Mouse (Mus musculus): ENCODE data around the gene Mum1. TPM values are rescaled to one million over a fixed set of nuclear protein-coding genes. Genes with fewer than 3 reads are reported as not detected.

The Mum1 gene
- polyA plus RNA-seq, 1 experiment from 2014 or later: 79.4 TPM

DNA sequence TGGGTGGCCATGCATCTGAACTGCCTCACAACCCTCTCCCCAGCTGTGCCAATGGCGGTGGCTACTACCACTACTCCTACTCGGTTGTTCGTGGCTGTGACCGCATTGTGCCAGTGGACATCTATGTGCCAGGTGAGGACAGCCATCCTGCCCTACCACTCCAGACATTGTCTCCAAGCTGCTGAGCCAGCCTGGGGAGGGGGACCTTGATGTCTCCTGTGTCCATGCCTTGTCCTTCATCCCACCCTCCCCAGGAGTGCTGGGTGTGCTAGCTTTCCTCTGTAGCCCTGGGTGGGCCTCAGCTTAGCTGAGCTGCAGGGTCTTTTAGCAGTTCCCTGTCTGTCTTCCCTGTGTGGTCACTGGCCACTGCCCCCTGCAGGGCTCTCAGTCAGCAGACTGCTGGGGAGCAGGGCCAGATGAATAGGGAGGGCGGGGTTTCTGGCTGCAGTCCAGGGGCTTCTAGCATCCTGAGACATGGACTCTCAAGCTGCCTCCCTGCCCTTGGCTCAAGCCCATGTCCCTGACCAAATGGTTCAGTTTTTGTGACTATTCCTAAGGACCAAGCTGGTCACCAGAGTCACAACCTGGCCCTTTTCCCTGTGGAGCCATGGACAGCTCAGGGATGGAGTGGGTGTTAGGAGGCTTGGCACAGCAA is 29.8 kb downstream of the Mum1 start:
- WGBS: 84% methylated on average over 5 of the region's 5 CpGs
- H3K4me2 ChIP-seq (ENCODE audit: low read depth, low read length, severe bottlenecking): no peak overlapping the region
- H3K9ac ChIP-seq (ENCODE audit: low read length): no peak overlapping the region
- H3K27ac ChIP-seq (ENCODE audit: low read depth, low read length): no peak overlapping the region
- H3K27me3 ChIP-seq (ENCODE audit: control insufficient read depth, insufficient read depth, low read length): no peaks in the 10 kb centered on the region
- H3K4me3 ChIP-seq (ENCODE audit: low read depth, low read length): no peak overlapping the region
- H3K4me1 ChIP-seq (replicated peaks; ENCODE audit: control insufficient read depth, insufficient read depth, low read length): peaks cover 15% of the 10 kb centered on the region
- DNase-seq (ENCODE audit: low spot score) (no peak), ATAC-seq (replicated peaks; ENCODE audit: low FRiP score) (no peak)
- H3K36me3 ChIP-seq (ENCODE audit: control insufficient read depth, insufficient read depth, low read length): peaks cover 4% of the 10 kb centered on the region; the same call in 1 of the 2 replicates
- H3K9me3 ChIP-seq (ENCODE audit: control insufficient read depth, low read length): no peaks in the 10 kb centered on the region

DNA sequence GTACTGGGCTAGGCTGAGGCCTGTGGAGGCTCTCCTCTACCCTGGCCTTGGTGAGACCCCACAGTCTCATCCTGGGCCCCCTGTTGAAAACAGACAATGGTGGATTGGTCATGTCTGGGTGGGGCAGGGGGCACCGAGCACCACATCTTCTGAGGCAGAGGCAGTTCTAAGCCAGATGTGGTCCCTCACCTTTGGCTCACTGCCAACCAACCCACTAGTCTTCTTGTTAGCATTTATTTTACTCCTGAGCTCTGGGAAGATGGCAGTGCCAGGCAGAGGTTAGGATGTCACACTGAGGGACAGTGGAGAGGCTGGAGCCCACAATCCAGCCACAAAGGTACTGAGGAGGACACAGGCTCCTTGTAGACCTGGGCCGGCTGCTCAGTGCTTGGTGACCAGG is 31.7 kb downstream of the Mum1 start:
- H3K27me3 ChIP-seq (ENCODE audit: control insufficient read depth, insufficient read depth, low read length): no peaks in the 10 kb centered on the region
- H3K4me1 ChIP-seq (replicated peaks; ENCODE audit: control insufficient read depth, insufficient read depth, low read length): peaks cover 25% of the 10 kb centered on the region
- 84% methylated on average over 2 of the region's 2 CpGs for WGBS
- no peaks in the 10 kb centered on the region for H3K9me3 ChIP-seq (ENCODE audit: control insufficient read depth, low read length)
- no peak overlapping the region for H3K4me2 ChIP-seq (ENCODE audit: low read depth, low read length, severe bottlenecking)
- H3K27ac ChIP-seq (ENCODE audit: low read depth, low read length): no peak overlapping the region
- no peak overlapping the region for H3K4me3 ChIP-seq (ENCODE audit: low read depth, low read length)
- DNase-seq (ENCODE audit: low spot score) (no peak), ATAC-seq (replicated peaks; ENCODE audit: low FRiP score) (no peak)
- H3K9ac ChIP-seq (ENCODE audit: low read length): no peak overlapping the region
- H3K36me3 ChIP-seq (ENCODE audit: control insufficient read depth, insufficient read depth, low read length): peaks cover 4% of the 10 kb centered on the region; the same call in 1 of the 2 replicates

- 91% methylated on average over 14 of the region's 14 CpGs for WGBS
- H3K9ac ChIP-seq (ENCODE audit: low read length): no peak overlapping the region
- H3K4me3 ChIP-seq (ENCODE audit: low read depth, low read length): no peak overlapping the region
- H3K27ac ChIP-seq (ENCODE audit: low read depth, low read length): no peak overlapping the region
- no peaks in the 10 kb centered on the region for H3K9me3 ChIP-seq (ENCODE audit: control insufficient read depth, low read length)
- ATAC-seq (replicated peaks; ENCODE audit: low FRiP score): no peak
- peaks cover 4% of the 10 kb centered on the region; the same call in 1 of the 2 replicates for H3K36me3 ChIP-seq (ENCODE audit: control insufficient read depth, insufficient read depth, low read length)
- H3K4me1 ChIP-seq (replicated peaks; ENCODE audit: control insufficient read depth, insufficient read depth, low read length): peaks cover 26% of the 10 kb centered on the region
- H3K4me2 ChIP-seq (ENCODE audit: low read depth, low read length, severe bottlenecking): no peak overlapping the region; the same call in 1 of the 2 replicates
- DNase-seq (ENCODE audit: low spot score): no peak
- H3K27me3 ChIP-seq (ENCODE audit: control insufficient read depth, insufficient read depth, low read length): no peaks in the 10 kb centered on the region
These were observed 32.7 kb downstream of the Mum1 start for GRCm38 (mm10) chr10:80258752-80259462.

- WGBS: 78% methylated on average over 6 of the region's 6 CpGs
These were observed 33.2 kb downstream of the Mum1 start for GRCm38 (mm10) chr10:80259463-80259805.

DNA sequence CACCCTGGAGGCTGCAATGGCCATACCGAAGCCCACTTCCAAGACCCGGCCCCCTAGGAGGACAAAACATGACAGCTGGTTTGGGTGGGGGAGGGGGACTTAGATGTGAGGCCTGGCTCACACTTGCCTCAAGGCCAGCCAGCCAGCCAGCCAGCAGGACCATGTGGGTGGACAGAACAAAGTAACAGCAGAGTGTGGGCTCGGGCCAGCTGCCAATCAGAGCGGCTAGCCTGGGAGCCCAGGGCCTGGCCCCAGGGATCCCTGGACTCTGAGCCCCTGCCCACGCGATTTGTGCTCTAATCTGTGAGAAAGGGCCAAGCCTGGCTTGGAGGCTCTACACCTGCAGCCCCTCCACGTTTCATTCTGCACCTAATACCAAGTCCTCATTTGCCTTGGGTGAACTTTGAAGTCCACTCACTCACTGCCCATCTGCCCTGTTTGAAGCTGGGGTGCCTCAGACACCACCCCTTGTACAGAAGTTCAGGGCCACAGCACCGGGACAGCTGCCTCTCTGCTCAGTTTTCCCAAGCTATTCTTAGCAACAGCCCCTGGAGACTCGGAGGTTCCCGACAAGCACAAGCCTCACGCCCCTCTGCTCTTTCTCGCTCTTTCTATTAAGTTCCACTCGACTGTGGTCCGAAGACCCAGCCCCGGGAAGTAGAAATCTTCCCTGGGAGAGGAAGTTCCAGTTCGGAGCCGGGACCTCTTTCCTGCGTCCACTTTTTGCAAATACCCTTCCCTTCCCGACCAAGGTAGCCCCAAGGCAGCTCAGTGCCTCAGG is 33.8 kb downstream of the Mum1 start:
- no peak for ATAC-seq (replicated peaks; ENCODE audit: low FRiP score)
- H3K36me3 ChIP-seq (ENCODE audit: control insufficient read depth, insufficient read depth, low read length): peaks cover 4% of the 10 kb centered on the region; the same call in 1 of the 2 replicates
- H3K27ac ChIP-seq (ENCODE audit: low read depth, low read length): peak overlapping the region; percentile 90
- DNase-seq (ENCODE audit: low spot score): peak; percentile 73
- peak overlapping the region; percentile 39 for H3K4me3 ChIP-seq (ENCODE audit: low read depth, low read length)
- H3K4me2 ChIP-seq (ENCODE audit: low read depth, low read length, severe bottlenecking): peak overlapping the region; percentile 85
- H3K9me3 ChIP-seq (ENCODE audit: control insufficient read depth, low read length): no peaks in the 10 kb centered on the region
- peaks cover 26% of the 10 kb centered on the region for H3K4me1 ChIP-seq (replicated peaks; ENCODE audit: control insufficient read depth, insufficient read depth, low read length)
- no peaks in the 10 kb centered on the region for H3K27me3 ChIP-seq (ENCODE audit: control insufficient read depth, insufficient read depth, low read length)
- H3K9ac ChIP-seq (ENCODE audit: low read length): peak overlapping the region; percentile 59
- 9% methylated on average over 19 of the region's 19 CpGs for WGBS

More at GRCm38 (mm10) chr10:80259463-80259805, 33.2 kb downstream of the Mum1 start:
- Histone ChIP-seq H3K9ac (ENCODE audit: low read length) (peak overlapping the region; percentile 59; the same call in 1 of the 2 replicates), H3K4me3 (ENCODE audit: low read depth, low read length) (no peak overlapping the region), H3K4me1 (replicated peaks; ENCODE audit: control insufficient read depth, insufficient read depth, low read length) (peaks cover 26% of the 10 kb centered on the region), H3K36me3 (ENCODE audit: control insufficient read depth, insufficient read depth, low read length) (peaks cover 4% of the 10 kb centered on the region; the same call in 1 of the 2 replicates), H3K9me3 (ENCODE audit: control insufficient read depth, low read length) (no peaks in the 10 kb centered on the region), H3K27ac (ENCODE audit: low read depth, low read length) (no peak overlapping the region; the same call in 1 of the 2 replicates), H3K27me3 (ENCODE audit: control insufficient read depth, insufficient read depth, low read length) (no peaks in the 10 kb centered on the region), H3K4me2 (ENCODE audit: low read depth, low read length, severe bottlenecking) (peak overlapping the region; percentile 85; the same call in 1 of the 2 replicates)
- no peak for ATAC-seq (replicated peaks; ENCODE audit: low FRiP score)
- no peak for DNase-seq (ENCODE audit: low spot score)

DNA sequence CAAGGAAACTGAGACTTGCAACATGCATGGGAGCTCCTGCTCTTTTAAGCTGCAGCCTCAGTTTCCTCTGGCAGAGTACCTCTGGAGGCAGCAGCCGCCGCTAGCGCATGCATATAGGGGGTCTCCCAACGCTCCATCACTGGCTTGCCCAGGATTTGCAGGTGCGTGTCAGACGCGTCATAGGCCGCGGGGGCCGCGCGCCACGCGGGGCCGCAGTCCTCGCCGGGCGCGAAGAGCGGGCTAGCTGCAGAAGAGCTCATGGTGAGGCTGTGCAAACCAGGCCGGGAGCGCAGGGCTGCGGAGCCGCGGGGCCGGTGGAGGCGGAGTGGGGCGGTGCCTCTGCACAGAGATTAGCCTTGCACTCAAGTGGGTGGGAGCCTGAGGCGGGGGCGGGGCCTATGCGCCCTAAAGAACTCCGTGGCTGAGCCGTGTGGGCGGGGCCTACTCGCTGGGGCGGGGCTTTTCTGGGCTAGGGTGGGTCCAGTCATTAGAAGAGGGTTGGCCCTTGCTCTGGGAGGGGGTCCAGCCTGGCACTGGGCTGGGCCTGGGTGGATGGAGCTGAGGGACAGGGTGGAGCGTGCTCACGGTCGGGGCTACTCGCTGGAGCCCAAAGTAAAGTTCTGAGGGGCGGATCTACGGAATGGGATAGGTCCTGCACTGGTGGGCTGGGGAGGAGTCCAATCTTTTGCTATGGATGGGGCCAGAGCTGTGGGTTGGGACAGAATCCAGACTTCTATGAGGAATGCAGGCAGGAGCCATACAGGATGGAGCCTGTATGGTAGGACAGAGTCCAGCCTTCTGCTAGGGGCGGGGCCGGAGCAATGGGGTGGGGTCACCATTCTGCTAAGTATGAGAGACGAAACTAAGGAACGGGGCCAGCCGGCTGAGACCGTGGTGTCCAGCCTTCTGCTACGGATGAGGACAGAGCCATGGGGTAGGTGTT is 34.7 kb downstream of the Mum1 start, which contains the start of the genes Gamt and Dazap1:
Gamt (minus strand) TSS at position 371 of the 943 bp plus-strand sequence.
Dazap1 (plus strand) TSS at position 845 of the 943 bp plus-strand sequence.
- H3K27me3 ChIP-seq (ENCODE audit: control insufficient read depth, insufficient read depth, low read length): no peaks in the 10 kb centered on the region
- peak within 1 kb of the TSS; percentile 90 for H3K27ac ChIP-seq (ENCODE audit: low read depth, low read length)
- under 1% methylated on average over 49 of the region's 49 CpGs for WGBS
- peak within 1 kb of the TSS; percentile 59 for H3K9ac ChIP-seq (ENCODE audit: low read length)
- H3K4me3 ChIP-seq (ENCODE audit: low read depth, low read length): peak within 1 kb of the TSS; percentile 39
- H3K4me2 ChIP-seq (ENCODE audit: low read depth, low read length, severe bottlenecking): peak within 1 kb of the TSS; percentile 85
- peaks cover 4% of the 10 kb centered on the region; the same call in 1 of the 2 replicates for H3K36me3 ChIP-seq (ENCODE audit: control insufficient read depth, insufficient read depth, low read length)
- no peaks in the 10 kb centered on the region for H3K9me3 ChIP-seq (ENCODE audit: control insufficient read depth, low read length)
- ATAC-seq (replicated peaks; ENCODE audit: low FRiP score) (peak; percentile 87), DNase-seq (ENCODE audit: low spot score) (peak; percentile 98)
- H3K4me1 ChIP-seq (replicated peaks; ENCODE audit: control insufficient read depth, insufficient read depth, low read length): peaks cover 28% of the 10 kb centered on the region

GRCm38 (mm10) chr10:80261585-80261968 is 35.3 kb downstream of the Mum1 start:
- under 1% methylated on average over 14 of the region's 14 CpGs for WGBS
- H3K27me3 ChIP-seq (ENCODE audit: control insufficient read depth, insufficient read depth, low read length): no peaks in the 10 kb centered on the region
- H3K36me3 ChIP-seq (ENCODE audit: control insufficient read depth, insufficient read depth, low read length): peaks cover 4% of the 10 kb centered on the region; the same call in 1 of the 2 replicates
- DNase-seq (ENCODE audit: low spot score) (peak; percentile 93), ATAC-seq (replicated peaks; ENCODE audit: low FRiP score) (peak; percentile 57)
- peak overlapping the region; percentile 85 for H3K4me2 ChIP-seq (ENCODE audit: low read depth, low read length, severe bottlenecking)
- no peaks in the 10 kb centered on the region for H3K9me3 ChIP-seq (ENCODE audit: control insufficient read depth, low read length)
- peak overlapping the region; percentile 90 for H3K27ac ChIP-seq (ENCODE audit: low read depth, low read length)
- H3K4me1 ChIP-seq (replicated peaks; ENCODE audit: control insufficient read depth, insufficient read depth, low read length): peaks cover 31% of the 10 kb centered on the region
- peak overlapping the region; percentile 55 for H3K9ac ChIP-seq (ENCODE audit: low read length)
- peak overlapping the region; percentile 39 for H3K4me3 ChIP-seq (ENCODE audit: low read depth, low read length)

All from forebrain, embryonic 11.5 days (tissue).